Mouse (Mus musculus): ENCODE measurements around the gene Gcm1. TPM values are rescaled to one million over a fixed set of nuclear protein-coding genes. Genes with fewer than 3 reads are reported as not detected.
A peak's percentile ranks its signal among the peaks of the same experiment; 100 is the strongest.

Gcm1 gene
- polyA plus RNA-seq, 1 experiment from 2014 or later = not detected

DNA sequence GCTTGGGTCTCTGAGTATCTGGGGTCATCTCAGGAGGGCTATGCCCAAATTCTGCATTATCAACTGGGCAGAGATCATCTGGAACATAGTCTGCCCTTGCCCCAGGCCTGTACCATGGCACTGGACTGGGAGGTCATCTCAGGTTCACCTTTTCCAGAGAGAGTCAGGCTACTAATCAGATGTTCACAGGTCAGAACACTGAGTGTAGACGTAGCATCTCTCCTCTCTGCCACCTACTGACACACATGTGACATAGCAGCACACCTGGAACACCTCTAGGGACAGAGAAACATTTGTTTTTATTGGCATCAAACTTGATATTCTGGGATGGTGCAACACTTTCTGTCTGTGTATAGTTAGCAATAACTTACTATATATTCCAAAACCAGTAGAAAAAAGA, 37.9 kb upstream of the Gcm1 start:
- WGBS = 24% methylated on average over 1 of the region's 1 CpGs
- Histone ChIP-seq H3K9ac (replicated peaks; ENCODE audit: low read depth, low read length) (no peak overlapping the region), H3K4me3 (ENCODE audit: low read depth, low read length) (no peak overlapping the region), H3K4me1 (ENCODE audit: control insufficient read depth, insufficient read depth, low read length) (no peaks in the 10 kb centered on the region), H3K27ac (ENCODE audit: low read length) (no peak overlapping the region), H3K9me3 (ENCODE audit: control insufficient read depth, low read depth, low read length) (no peaks in the 10 kb centered on the region), H3K4me2 (replicated peaks; ENCODE audit: low read depth, low read length) (no peak overlapping the region), H3K27me3 (ENCODE audit: control insufficient read depth, insufficient read depth, low read length) (no peaks in the 10 kb centered on the region), H3K36me3 (ENCODE audit: control insufficient read depth, insufficient read depth, low read length) (no peaks in the 10 kb centered on the region)
- ATAC-seq (ENCODE audit: insufficient number of reproducible peaks, insufficient read depth, low FRiP score, low read depth) = no peak

DNA sequence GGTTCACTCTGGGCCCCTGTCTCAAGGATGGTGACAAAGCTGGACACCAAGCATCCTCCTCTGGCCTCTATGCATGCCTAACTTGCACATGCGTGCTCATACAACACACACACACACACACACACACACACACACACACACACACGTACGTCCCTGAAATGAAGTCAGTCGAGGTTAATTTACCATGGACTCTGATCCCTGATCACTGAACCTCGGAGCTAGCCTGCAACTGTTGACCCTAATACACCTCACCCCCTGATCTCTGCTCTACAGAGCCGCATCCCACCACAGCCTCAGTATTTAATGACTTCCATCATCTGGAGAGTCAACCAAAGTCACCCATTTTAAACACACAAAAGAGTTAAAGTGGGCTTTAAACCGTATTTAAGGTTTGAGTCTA, 35.9 kb upstream of the Gcm1 start:
- no peaks in the 10 kb centered on the region for H3K9me3 ChIP-seq (ENCODE audit: control insufficient read depth, low read depth, low read length)
- no peak overlapping the region for H3K4me2 ChIP-seq (replicated peaks; ENCODE audit: low read depth, low read length)
- H3K4me3 ChIP-seq (ENCODE audit: low read depth, low read length) = no peak overlapping the region
- no peak for ATAC-seq (ENCODE audit: insufficient number of reproducible peaks, insufficient read depth, low FRiP score, low read depth)
- no peaks in the 10 kb centered on the region for H3K4me1 ChIP-seq (ENCODE audit: control insufficient read depth, insufficient read depth, low read length)
- no peak overlapping the region for H3K27ac ChIP-seq (ENCODE audit: low read length)
- no peaks in the 10 kb centered on the region for H3K27me3 ChIP-seq (ENCODE audit: control insufficient read depth, insufficient read depth, low read length)
- no peak overlapping the region for H3K9ac ChIP-seq (replicated peaks; ENCODE audit: low read depth, low read length)
- no peaks in the 10 kb centered on the region for H3K36me3 ChIP-seq (ENCODE audit: control insufficient read depth, insufficient read depth, low read length)
- WGBS = 74% methylated on average over 7 of the region's 7 CpGs

DNA sequence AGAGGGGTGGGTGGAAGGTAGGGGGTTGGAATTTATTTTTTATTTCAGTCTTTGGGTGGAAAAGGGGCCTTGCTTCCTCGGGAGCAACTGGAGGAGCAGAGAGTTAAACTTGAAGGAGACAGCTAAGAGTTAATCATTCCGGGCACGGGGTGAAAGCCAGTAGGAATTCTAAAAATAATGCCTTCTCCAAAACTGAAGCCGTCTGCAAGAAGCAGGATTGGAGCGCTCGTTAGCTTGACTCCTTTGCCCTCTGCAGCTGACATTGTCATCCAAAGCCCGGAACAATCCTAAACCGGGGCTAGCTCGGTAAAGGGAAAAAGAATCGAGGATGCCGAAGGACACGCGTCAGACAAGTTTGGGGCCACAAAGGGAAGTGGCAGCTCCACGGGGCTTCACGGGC, 35.4 kb upstream of the Gcm1 start:
- H3K36me3 ChIP-seq (ENCODE audit: control insufficient read depth, insufficient read depth, low read length) = no peaks in the 10 kb centered on the region
- no peak overlapping the region for H3K9ac ChIP-seq (replicated peaks; ENCODE audit: low read depth, low read length)
- no peak overlapping the region for H3K4me3 ChIP-seq (ENCODE audit: low read depth, low read length)
- H3K9me3 ChIP-seq (ENCODE audit: control insufficient read depth, low read depth, low read length) = no peaks in the 10 kb centered on the region
- no peak overlapping the region for H3K4me2 ChIP-seq (replicated peaks; ENCODE audit: low read depth, low read length)
- no peaks in the 10 kb centered on the region for H3K27me3 ChIP-seq (ENCODE audit: control insufficient read depth, insufficient read depth, low read length)
- H3K27ac ChIP-seq (ENCODE audit: low read length) = no peak overlapping the region
- no peak for ATAC-seq (ENCODE audit: insufficient number of reproducible peaks, insufficient read depth, low FRiP score, low read depth)
- 0 out of 2 replicates have a peak, but pooled peaks cover 3% of the 10 kb centered on the region for H3K4me1 ChIP-seq (ENCODE audit: control insufficient read depth, insufficient read depth, low read length)
- 48% methylated on average over 15 of the region's 15 CpGs for WGBS

DNA sequence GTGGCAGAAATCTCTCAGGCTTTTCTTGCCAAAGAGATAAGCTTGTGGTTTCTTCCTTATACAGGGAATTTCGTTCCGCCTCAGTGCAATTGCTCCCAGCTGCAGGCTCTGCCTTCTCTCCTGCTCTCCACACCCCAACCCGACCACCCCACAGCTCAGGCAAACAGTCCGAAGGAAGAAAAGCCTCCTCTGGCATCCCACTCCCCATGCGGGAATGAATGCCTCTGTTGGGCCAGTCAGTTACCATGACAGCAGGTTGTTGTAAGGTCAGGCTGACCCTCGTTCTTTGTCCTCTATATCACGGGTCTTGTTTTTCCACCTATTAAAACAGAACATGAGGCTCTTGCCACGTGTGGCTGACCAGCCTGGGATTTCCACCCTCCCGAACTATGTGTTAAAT, 30.5 kb upstream of the Gcm1 start:
- peaks cover 9% of the 10 kb centered on the region; the same call in 1 of the 2 replicates for H3K4me1 ChIP-seq (ENCODE audit: control insufficient read depth, insufficient read depth, low read length)
- H3K9ac ChIP-seq (replicated peaks; ENCODE audit: low read depth, low read length) = no peak overlapping the region
- 41% methylated on average over 9 of the region's 9 CpGs for WGBS
- no peak overlapping the region for H3K4me2 ChIP-seq (replicated peaks; ENCODE audit: low read depth, low read length)
- no peaks in the 10 kb centered on the region for H3K9me3 ChIP-seq (ENCODE audit: control insufficient read depth, low read depth, low read length)
- no peaks in the 10 kb centered on the region for H3K27me3 ChIP-seq (ENCODE audit: control insufficient read depth, insufficient read depth, low read length)
- H3K36me3 ChIP-seq (ENCODE audit: control insufficient read depth, insufficient read depth, low read length) = no peaks in the 10 kb centered on the region
- ATAC-seq (ENCODE audit: insufficient number of reproducible peaks, insufficient read depth, low FRiP score, low read depth) = no peak
- H3K27ac ChIP-seq (ENCODE audit: low read length) = peak overlapping the region; percentile 69; the same call in 1 of the 2 replicates
- no peak overlapping the region for H3K4me3 ChIP-seq (ENCODE audit: low read depth, low read length)

DNA sequence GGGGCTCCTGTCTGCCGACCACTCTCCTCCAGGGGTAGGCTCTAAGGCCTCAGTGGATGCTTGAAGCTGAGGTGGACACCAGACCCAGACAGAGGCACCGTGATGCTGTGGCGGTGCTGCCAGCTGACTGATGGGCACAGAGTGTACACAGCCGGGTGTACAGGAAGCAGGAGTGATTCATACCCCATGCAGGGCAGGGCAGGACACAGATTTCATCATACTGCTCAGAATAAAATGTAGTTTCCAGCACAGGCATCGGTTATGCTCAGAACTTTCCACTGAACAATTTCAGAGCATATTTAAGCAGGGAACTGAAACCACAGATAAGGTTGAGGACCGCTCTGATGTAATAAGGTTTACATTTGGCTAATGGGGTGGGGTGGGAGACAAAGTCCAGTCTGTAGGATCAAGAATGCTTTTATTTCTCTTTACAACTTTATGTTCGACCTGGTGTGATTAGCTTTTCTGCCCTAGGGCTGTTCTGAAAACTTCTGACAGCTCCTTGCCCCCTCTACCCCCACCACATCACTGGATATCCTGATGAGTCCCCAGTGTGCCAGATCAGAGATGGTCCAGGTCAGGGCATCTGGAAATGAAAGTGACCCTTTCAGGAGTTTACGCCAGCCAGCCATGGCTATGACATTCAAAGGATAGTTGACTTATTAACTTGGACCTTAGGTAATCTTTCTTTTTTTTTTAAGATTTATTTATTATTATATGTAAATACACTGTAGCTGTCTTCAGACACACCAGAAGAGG, 29.4 kb upstream of the Gcm1 start:
- H3K27me3 ChIP-seq (ENCODE audit: control insufficient read depth, insufficient read depth, low read length) = no peaks in the 10 kb centered on the region
- peaks cover 9% of the 10 kb centered on the region; the same call in 1 of the 2 replicates for H3K4me1 ChIP-seq (ENCODE audit: control insufficient read depth, insufficient read depth, low read length)
- ATAC-seq (ENCODE audit: insufficient number of reproducible peaks, insufficient read depth, low FRiP score, low read depth) = peak; percentile 78
- no peaks in the 10 kb centered on the region for H3K9me3 ChIP-seq (ENCODE audit: control insufficient read depth, low read depth, low read length)
- H3K4me3 ChIP-seq (ENCODE audit: low read depth, low read length) = no peak overlapping the region
- WGBS = 56% methylated on average over 8 of the region's 8 CpGs
- peak overlapping the region; percentile 69 for H3K27ac ChIP-seq (ENCODE audit: low read length)
- H3K36me3 ChIP-seq (ENCODE audit: control insufficient read depth, insufficient read depth, low read length) = no peaks in the 10 kb centered on the region
- H3K4me2 ChIP-seq (replicated peaks; ENCODE audit: low read depth, low read length) = no peak overlapping the region
- no peak overlapping the region for H3K9ac ChIP-seq (replicated peaks; ENCODE audit: low read depth, low read length)

DNA sequence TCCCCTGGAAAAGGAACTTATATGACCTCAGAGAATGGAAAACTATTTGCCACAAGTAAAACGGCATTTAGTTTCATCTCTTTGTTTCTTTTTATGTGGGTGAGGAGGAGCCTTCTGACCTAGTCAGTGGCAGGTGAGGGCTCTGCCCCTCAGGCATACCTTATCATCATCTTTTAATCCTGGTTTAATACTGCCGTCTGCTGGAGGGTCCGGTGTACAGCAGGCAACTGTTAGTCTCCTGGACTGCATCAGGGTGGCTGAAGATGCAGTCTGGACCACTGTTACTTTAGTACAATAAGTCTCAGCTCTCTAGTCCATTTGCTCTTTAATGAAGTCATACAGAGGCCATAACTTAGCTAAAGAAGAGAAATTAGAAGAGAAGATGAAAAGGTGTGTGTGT, 26.9 kb upstream of the Gcm1 start:
- no peak overlapping the region for H3K27ac ChIP-seq (ENCODE audit: low read length)
- no peaks in the 10 kb centered on the region for H3K27me3 ChIP-seq (ENCODE audit: control insufficient read depth, insufficient read depth, low read length)
- no peak for ATAC-seq (ENCODE audit: insufficient number of reproducible peaks, insufficient read depth, low FRiP score, low read depth)
- WGBS = 17% methylated on average over 3 of the region's 3 CpGs
- no peak overlapping the region for H3K4me3 ChIP-seq (ENCODE audit: low read depth, low read length)
- H3K9ac ChIP-seq (replicated peaks; ENCODE audit: low read depth, low read length) = no peak overlapping the region
- H3K36me3 ChIP-seq (ENCODE audit: control insufficient read depth, insufficient read depth, low read length) = no peaks in the 10 kb centered on the region
- H3K4me2 ChIP-seq (replicated peaks; ENCODE audit: low read depth, low read length) = no peak overlapping the region
- no peaks in the 10 kb centered on the region for H3K9me3 ChIP-seq (ENCODE audit: control insufficient read depth, low read depth, low read length)
- peaks cover 9% of the 10 kb centered on the region; the same call in 1 of the 2 replicates for H3K4me1 ChIP-seq (ENCODE audit: control insufficient read depth, insufficient read depth, low read length)

DNA sequence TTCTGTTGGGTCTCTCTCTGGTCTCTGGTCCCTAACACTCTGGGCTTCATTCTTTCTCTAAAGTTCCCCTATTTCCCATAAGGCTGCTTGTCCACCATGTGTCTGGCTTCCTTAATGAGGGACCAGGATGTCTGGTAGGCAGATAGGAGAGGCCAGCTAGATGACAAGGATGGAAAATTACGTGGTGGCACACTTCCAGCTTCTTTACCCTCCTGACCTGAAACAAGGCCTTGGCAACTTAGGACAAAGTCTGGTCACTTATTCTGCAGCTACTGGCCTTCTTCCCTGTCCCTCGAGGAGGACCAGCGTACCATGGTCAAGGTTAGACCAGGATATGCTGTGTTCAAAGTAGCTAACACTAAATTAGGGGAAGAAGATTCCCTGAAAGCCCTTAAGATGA, 24.6 kb upstream of the Gcm1 start:
- H3K36me3 ChIP-seq (ENCODE audit: control insufficient read depth, insufficient read depth, low read length) = no peaks in the 10 kb centered on the region
- no peak for ATAC-seq (ENCODE audit: insufficient number of reproducible peaks, insufficient read depth, low FRiP score, low read depth)
- H3K9ac ChIP-seq (replicated peaks; ENCODE audit: low read depth, low read length) = no peak overlapping the region
- no peak overlapping the region for H3K27ac ChIP-seq (ENCODE audit: low read length)
- H3K4me3 ChIP-seq (ENCODE audit: low read depth, low read length) = no peak overlapping the region
- H3K4me1 ChIP-seq (ENCODE audit: control insufficient read depth, insufficient read depth, low read length) = peaks cover 1% of the 10 kb centered on the region; the same call in 1 of the 2 replicates
- WGBS = 76% methylated on average over 3 of the region's 3 CpGs
- no peaks in the 10 kb centered on the region for H3K27me3 ChIP-seq (ENCODE audit: control insufficient read depth, insufficient read depth, low read length)
- no peak overlapping the region for H3K4me2 ChIP-seq (replicated peaks; ENCODE audit: low read depth, low read length)
- no peaks in the 10 kb centered on the region for H3K9me3 ChIP-seq (ENCODE audit: control insufficient read depth, low read depth, low read length)

DNA sequence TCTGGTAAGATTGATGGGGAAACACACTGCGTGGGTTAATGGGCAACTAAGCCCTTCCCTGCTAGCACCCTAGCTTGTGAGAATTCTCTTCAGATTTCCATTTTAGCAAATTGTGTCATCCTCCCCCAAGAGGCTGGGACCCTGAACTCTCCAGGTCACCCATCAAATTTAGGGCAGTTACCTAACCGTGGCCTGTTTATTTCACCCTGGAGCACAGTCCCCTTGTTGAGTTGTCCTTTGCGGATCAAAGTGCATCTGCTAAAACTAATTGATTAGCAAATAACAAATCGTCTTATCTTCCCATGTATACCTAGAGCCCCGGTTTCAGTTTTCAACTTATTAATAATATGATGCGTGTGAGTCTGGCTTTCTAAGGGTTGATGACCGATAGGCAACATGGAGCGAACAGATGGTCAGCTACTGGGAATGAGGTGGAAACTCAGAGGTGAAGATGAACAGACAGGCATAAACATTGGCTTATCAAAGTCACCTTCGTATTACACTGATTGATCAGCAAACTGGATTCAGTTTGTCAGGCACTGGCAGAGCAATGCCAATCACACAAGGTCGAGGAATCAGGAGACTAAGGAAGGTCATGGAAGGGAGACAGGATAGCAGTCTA, 20.8 kb upstream of the Gcm1 start:
- H3K9ac ChIP-seq (replicated peaks; ENCODE audit: low read depth, low read length) = no peak overlapping the region
- 78% methylated on average over 10 of the region's 10 CpGs for WGBS

More for the DNA sequence above, 20.8 kb upstream of the Gcm1 start:
- no peak overlapping the region for H3K27ac ChIP-seq (ENCODE audit: low read length)
- no peaks in the 10 kb centered on the region for H3K4me1 ChIP-seq (ENCODE audit: control insufficient read depth, insufficient read depth, low read length)
- no peaks in the 10 kb centered on the region for H3K27me3 ChIP-seq (ENCODE audit: control insufficient read depth, insufficient read depth, low read length)
- H3K9me3 ChIP-seq (ENCODE audit: control insufficient read depth, low read depth, low read length) = no peaks in the 10 kb centered on the region
- no peak overlapping the region for H3K4me2 ChIP-seq (replicated peaks; ENCODE audit: low read depth, low read length)
- no peak overlapping the region for H3K4me3 ChIP-seq (ENCODE audit: low read depth, low read length)
- no peak for ATAC-seq (ENCODE audit: insufficient number of reproducible peaks, insufficient read depth, low FRiP score, low read depth)
- H3K36me3 ChIP-seq (ENCODE audit: control insufficient read depth, insufficient read depth, low read length) = no peaks in the 10 kb centered on the region
